Mouse (Mus musculus): ENCODE results near the gene Rabep1.
"Not testable (repeated sequence)": the region's sequence is repeated elsewhere in the genome, so short reads cannot be mapped to it uniquely, and the experiment has no call there.

Gene Rabep1

DNA sequence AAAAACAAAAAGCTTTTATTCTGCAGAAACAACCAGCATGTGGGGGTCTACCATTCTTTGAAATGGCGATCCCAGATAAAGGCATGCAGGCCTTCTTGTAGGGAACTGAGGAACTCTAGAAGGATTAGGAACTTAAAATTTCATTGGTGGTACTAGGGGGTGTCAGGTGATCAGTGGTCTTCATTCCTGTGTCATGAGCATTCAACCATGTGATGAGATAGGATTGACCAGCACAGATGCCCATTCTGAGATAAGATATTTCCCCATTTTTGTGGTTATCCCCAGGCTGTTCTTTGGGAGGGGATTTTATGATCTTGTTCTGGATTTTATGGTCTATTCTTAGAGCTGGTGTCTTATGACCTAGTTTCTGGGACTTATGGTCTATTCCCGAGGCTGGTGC, 46.1 kb downstream of the Rabep1 start:
- DNase-seq (ENCODE audit: low read depth in 1 of 2, low spot score in 2 of 2): no peak

DNA sequence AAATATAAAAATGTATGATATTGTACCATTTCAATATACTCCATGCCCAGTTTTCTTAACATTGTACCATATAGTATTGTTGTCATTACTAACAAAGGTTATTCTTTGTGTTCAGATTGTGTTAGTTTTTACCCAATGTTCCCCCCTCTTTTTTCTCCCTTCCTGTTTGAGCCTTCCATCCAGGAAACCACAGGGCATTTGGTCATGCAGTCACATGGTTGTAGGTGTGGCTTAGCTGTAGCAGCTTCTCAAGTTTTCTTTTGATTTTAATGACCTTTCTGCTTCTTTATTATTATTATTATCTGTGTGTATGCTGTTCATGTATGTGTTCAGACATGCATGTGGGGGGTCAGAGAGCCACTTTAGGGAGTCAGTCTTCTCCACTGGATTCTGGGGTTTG, 47.0 kb downstream of the Rabep1 start:
- no peak for DNase-seq (ENCODE audit: low read depth in 1 of 2, low spot score in 2 of 2)

DNA sequence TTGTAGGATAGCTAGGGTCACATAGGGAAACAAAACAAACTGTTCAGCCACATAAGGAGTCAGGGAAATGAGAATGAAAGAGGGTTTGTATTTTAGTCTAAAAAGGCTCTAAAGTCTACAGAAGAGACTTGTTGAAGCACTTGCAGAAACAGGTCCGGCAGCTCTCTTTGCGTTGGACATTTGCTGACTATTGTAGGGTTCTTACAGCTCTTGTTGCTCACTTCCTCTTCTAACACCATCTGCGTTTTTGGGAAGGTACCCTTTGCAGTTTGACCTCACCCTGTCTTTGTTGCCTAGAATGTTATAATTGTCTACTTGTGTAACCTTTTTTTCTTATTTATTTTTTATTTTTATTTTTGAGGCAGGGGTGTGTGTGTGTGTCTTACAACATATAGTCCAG, 53.1 kb downstream of the Rabep1 start:
- no peak for DNase-seq (ENCODE audit: low read depth in 1 of 2, low spot score in 2 of 2)

DNA sequence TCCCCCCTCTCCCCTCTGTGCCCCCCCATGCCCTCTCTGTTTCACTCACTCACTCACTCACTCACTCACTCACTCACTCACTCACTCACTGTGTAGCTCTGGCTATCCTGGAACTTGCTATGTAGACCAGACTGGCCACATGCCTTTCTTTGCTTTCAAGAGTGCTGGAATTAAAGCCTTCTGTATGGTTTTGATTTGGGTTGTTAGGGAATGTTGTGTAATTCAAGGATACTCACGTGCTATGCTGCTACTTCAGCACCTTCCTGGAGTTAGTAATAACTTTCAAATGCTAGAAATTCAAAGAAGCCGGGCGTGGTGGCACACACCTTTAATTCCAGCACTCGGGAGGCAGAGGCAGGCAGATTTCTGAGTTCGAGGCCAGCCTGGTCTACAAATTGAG, 53.6 kb downstream of the Rabep1 start:
- DNase-seq (ENCODE audit: low read depth in 1 of 2, low spot score in 2 of 2): not testable (repeated sequence)

DNA sequence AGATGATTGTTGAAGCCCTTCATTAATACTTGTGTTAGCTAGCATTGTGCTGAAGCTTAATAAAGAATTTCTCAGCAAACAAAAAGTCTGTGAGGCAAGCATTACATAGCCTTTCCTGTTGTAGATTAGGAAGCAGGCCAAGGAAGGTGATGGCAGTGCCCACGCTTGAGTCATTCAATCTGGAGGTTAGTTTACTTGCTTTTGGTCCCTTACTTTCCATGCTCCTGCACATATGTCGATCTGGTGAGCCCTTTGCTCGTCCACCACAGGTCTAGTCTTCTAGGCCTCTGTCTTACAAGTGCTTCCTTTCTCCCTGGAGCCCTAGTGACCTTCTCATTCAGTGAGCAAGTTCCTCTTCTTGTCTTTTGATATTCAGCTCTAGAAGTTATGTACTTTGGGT, 62.1 kb downstream of the Rabep1 start:
- DNase-seq (ENCODE audit: low read depth in 1 of 2, low spot score in 2 of 2): no peak

DNA sequence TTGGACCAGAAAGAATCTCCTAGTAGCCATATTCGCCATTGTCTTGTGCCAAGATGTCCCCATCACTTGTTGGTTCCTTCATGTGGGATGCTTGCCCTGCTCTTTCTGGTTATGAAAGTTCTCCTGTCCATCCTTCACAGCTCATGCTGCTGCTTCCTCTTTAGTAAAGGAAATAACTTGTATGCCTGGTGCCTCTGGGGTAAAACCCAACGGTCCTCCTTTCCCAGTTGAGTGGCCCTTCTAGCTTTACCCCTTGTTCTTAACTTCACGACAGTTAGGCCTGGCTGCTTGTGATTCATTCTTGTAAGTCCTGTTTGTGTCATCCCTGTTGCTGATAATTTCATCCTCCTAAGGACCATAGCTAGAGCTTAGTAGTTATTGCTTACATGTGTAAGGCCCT, 66.7 kb downstream of the Rabep1 start:
- no peak for DNase-seq (ENCODE audit: low read depth in 1 of 2, low spot score in 2 of 2)

DNA sequence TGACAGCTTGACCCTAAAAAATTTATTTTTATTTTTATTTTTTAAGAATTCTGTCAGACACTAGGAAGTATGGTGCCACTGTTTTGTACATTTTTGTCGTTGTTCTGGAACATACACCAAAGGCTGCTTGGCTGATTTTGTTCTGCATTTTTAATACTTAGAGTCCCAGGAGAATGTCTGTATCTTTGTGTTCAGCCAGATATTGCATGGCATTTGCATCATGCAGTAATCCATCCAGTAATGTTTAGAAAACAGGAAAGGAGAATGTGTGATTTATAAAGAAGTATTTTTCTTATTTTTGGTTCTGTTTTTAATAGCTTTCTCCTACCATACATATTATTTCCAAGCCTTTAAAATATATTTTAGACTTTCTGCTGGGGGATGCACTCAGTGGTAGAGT, 67.3 kb downstream of the Rabep1 start:
- DNase-seq (ENCODE audit: low read depth in 1 of 2, low spot score in 2 of 2): no peak

DNA sequence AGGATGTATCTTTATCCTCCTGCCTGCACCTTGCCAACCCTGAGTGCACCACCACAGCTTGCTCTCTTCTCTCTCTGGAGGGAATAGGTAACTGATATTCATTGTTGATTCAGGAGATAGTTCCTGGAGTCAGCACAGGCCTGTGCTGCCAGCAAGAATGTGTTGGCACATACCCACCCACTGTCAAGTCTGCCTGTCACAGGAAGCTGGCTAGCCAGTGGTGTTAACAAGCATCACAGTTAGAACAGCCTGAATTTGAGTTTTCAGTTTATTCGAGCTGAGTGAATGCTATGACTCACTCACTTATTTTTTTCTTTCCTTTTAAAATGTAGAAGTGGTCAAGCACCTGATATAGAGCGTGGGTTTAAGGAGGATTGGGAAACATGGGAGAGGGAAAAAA, 73.3 kb downstream of the Rabep1 start:
- no peak for DNase-seq (ENCODE audit: low read depth in 1 of 2, low spot score in 2 of 2)

DNA sequence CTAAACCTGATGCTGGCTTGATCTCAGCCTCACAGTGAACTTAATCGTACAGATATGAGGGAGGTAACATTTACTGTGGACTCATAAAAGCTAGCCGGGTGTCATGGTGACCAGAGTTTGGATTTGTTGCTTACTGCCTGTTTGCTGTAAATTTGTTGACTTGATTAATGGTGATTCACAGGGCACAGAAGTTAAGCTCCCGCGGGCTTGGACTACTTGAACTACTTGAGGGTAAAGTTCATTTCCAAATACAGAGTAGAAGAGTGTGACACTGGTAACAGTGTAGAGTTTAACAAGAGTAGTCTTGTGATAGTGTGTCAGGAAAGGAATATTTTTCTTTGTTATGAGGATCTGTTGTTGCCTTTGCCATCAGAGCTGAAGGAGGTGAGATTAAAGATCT, 74.9 kb downstream of the Rabep1 start:
- no peak for DNase-seq (ENCODE audit: low read depth in 1 of 2, low spot score in 2 of 2)

DNA sequence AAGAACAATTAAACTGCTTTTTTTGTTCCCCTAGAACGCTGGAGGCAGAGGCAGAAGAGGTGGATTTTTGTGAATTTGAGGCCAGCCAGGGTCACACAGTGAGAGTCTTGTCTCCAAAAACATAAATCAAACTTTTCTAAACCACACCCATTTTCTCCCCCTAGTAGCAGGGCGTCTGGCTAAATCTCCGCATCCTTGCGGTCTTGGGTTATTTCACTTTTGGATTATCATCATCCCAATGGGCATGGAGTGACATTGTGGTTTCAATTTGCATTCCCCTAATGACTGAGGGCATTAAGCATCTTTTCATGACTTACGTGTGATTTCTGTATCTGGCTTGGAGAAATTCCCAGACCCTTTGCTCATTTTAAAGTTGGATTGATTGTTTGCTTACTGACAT, 86.9 kb downstream of the Rabep1 start:
- DNase-seq (ENCODE audit: low read depth in 1 of 2, low spot score in 2 of 2): no peak

DNA sequence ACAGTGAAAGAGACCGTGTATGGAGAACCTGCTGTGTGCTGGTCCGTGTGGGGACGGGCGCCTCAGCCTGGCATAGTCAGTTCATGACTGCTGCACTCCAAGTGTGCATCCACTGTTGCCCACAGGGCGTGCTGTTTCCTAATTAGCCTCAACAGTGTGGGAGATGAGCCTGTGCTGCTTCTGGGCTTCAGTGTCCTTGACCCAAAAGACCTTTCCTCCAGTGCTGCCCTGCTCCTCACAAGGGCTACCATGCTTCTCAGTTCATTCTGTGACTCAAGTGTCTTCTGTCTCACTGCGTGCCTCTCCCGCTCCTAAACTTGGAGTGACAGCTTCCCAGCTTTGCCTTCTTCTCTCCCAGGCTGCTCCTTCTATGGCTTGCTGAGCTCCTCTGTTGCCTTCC, 90.7 kb downstream of the Rabep1 start:
- DNase-seq (ENCODE audit: low read depth in 1 of 2, low spot score in 2 of 2): no peak

DNA sequence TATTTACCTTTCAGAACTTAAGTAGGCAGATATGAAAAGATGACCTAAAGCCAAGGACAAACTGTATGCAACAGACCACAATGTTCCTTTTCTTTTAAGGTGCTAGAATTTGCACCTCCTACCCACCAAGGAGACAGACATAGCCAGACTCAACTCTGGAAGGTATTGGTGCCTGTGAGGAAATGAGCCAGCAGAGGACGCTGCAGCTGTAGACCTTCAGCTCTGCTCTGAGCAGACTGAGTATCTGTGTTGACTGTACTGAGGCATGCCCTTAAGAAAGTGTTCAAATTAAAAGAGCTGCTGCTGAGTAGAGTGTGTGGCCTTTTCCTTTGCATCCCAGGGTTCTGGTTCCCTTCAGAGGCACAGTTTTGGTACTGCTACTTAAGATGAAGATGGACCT, 98.0 kb downstream of the Rabep1 start:
- DNase-seq (ENCODE audit: low read depth in 1 of 2, low spot score in 2 of 2): no peak

DNA sequence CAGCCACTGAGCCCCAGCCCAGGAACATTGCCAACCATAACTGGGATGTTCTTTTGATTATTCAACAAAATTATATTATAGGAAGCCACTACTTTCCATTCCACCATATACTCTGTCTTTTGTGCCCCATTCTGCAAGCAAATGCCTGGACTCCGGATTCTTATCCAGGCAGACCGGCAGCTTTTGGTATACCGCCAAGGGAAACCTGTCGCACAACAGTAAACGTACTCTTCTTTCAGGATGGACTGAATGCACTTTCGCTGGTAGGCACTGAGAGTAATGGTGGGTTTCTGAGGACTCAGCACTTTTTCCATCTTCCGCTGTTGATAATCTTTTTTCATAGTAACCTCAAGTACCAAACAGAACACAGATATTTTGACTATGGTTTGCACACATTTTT, 99.1 kb downstream of the Rabep1 start:
- no peak for DNase-seq (ENCODE audit: low read depth in 1 of 2, low spot score in 2 of 2)

DNA sequence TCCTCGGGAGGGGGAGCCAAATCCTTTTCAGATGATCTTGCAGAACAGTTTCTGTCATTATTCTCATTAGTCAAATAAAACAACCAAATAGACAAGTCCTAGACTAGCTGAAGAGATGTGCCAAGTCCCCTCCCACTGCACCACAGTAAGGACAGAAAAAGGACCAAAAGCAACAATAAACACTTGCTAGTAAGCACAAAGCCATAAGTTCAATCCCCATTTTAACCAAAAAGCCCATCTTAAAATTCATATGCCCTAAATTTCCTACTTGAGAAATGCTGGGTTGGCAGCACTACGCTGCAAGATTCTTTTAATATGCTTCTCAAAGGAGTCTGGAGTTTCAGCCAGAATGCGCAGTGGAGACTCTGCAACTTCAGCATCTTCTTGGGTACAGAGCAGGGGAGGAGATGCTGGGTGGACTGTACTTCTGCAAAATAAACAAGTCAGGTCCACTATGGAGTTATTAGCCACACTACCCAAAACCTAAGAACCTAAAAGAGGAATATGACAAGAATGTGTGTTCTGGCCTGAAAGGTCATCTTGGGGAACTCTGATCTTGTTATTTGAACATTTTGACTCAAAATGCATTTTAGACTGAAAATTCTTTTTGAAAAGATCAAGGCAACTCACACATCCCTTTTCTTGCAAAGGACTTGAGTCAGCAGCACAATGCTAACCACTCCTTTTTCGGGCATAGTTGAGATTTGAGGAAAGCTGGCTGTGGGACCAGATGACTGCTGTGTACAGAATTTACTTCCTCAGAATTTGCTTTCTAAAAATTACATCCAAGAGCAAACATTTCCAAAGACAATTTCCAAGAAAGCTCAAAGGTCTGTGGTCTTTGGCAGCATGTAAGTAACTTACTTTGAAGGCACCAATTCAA, 100.6 kb downstream of the Rabep1 start:
- DNase-seq (ENCODE audit: low read depth in 1 of 2, low spot score in 2 of 2): no peak

DNA sequence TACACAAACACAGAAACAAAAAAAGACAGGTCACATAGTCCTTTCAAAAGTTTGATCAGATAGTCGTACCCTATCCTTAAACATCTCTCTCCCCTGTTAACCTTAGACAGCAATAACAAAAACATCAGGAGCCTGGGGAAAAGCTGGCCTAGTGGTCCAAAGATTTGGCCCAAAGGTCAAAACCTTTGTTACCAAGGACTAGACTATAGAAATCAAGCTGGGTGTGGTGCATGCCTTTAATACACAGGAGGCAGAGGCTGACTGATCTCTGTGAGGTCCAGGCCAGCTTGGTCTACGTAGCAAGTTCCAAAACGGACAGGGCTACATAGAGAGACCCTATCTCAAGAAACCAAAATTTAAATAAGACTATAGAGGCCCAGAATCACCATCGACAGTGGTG, 110.1 kb downstream of the Rabep1 start:
- no peak for DNase-seq (ENCODE audit: low read depth in 1 of 2, low spot score in 2 of 2)

DNA sequence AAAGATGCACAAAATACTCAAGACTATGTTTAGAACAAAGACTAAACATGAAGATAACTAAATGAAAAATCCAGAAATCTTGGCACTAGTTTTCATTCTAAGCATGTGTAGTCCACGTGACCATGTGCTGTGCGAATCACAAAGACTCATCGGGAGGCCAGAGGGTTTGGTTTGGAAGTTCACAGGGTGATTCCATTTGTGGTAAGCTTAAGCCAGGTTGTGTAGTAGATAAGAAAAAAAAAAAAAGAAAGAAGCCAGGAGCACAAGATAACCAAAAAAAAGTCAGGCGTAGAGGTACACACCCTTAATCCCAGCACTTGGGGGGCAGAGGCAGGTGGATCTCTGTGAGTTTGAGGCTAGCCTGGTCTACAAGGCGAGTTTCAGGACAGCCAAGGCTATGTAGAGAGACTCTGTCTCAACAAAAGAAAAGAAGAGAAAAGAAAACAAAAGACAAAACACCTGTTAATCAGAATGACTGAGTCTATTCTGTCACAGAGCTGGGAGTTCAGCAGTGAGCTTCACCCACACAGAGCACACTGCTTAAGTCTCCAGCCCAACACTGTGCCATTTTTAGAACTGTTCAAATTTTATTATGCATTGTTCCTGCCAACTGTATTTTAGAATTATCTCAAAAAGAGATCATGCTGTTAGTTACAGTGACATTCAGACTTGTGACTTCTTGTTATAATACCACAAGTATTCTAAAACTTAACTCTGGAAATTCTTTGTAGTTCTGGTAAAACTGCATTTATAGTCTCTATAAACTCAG, 116.4 kb downstream of the Rabep1 start:
- DNase-seq (ENCODE audit: low read depth in 1 of 2, low spot score in 2 of 2): no peak

DNA sequence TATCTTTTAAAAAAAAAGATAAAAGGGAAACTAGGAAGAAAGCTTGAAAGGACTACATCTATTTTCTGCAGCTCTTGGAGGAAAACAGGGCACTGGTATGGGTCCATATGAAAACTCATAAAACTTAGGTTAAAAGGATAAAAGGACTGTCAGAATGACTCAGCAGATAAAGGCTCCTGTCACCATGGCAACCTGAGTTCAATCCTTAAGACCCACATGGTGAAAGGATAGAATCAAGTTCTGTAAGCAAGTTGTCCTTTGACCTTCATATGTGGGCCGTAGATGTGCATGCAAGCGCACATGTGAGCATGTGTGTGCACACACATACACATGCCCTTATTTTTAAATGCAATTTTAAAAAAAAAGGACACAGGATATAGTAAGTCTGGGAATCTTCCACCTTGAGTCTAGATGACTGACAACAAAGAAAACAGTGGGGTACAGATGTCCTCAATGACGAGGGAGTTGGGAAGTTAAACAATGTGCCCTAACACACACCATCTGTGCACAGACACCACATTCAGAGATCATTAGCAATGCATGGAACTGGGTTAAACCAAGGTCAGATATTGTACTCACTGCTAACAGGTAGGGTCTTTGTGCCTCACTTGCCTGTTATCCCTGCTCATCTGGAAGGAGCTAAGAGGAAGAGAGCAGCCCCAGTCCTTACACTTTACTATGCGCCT, 119.8 kb downstream of the Rabep1 start:
- no peak for DNase-seq (ENCODE audit: low read depth in 1 of 2, low spot score in 2 of 2)

DNA sequence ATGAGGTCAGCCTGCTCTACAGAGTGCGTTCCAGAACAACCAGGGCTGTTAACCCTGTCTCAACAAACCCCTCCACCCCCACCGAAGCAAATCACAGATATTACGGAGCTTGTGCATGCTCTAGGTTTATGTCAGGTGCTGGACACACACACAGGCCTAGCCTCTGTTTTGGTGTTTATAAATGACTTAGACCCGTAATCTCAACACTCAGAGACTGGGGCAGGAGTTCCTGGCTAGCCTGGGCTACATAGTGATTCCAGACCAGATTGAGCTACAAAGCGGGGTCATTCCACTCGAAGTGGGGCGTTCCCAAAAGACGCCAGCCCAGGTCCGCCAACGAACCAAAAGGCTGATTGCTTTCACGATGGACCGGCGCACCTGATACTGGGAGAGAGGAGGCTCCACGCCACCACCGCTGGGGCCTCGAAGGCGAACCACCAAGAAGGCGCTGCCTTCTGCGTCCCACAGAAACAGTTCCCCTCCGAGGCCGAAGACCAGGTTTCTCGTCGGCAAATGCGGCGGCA, 124.8 kb downstream of the Rabep1 start:
- DNase-seq (ENCODE audit: low read depth in 1 of 2, low spot score in 2 of 2): no peak

DNA sequence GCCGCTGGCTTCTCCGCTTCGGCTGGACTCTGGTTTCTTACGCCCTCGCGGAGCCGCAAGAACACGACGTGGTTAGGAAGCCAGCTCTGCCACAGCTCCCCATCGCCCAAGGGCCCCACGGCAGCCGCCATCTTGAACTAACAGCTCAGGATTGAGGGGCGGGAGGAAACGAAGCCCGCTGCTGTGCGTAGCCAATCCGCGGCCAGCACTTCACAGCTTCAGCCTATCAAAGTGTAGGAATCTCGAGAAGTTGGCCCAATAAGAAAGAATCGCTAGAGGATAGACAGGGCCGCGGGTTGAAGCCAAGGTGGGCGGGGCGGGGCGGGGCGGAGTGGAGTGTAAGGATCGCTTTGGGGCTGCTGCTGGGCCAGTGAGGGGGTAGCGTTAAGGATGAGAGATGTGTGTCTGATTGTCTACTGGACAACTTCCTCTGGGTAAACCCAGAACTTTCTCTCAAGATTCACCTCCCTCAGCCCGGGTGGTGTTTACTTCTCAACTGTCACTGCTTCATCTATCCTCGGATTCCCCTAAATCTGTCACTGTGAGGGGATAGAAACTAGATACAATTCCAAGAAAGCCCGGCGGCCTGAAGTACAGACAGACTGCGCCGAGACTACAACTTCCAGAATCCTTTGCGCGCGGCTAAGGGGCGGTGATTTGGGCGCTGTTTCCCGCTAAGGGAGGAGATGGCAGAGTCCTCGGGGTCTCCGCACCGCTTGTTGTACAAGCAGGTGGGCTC, 125.4 kb downstream of the Rabep1 start, which contains the start of the genes Nup88 and Rpain:
Gene Nup88, minus strand, starts transcription at position 153 of the 739 bp plus-strand sequence.
Gene Rpain, plus strand, starts transcription at position 393 of the 739 bp plus-strand sequence.
- peak; percentile 80 to 83 for DNase-seq (ENCODE audit: low read depth in 1 of 2, low spot score in 2 of 2)

DNA sequence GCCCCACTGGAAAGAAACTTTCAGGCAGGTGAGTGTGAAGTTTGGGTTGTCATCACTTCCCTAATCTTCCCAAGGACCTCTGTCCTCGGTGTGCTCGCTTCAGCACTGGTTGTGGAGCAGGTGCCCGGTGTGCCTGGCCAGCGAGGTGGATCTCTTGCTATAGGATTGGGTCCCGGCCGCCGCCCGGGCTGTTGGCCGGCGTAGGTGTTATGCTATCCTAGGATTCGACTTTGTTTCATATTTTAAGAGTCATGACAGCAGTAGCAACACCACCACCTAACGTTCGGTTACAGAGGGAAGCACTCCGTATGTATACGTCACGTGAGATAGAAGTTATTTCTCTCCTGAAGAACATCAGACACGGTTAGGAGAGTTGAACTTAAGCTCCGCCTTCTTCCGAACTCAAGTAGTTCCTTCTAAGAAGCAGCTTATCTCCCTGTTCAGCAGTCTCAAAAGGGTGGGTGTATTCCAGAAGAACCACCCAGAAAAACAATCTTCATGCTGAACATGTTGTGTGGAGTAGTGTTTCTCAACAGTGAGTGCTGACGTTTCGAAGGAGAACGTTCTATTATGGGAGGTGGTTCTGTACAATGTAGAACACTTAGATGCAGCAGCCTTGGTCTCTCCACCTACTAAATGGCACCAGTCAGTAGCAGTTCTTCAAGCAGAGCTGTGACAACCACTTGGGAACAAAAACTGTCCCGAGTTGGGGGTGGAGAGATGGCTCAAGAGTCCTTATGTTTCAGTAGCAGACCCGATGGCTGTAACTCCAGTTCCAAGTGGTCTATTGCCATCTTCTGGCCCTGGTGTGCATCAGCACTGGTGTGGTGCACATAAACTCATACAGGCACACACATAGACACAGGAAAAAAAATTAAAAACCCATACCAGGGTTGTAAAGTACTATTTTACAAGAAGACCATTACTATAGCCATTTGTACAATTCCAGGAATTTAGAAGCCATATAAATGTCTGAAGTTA, 126.3 kb downstream of the Rabep1 start:
- DNase-seq (ENCODE audit: low read depth in 1 of 2, low spot score in 2 of 2): no peak
